Mouse (Mus musculus): ENCODE results near the gene Anxa6. TPM values are rescaled to one million over a fixed set of nuclear protein-coding genes. Genes with fewer than 3 reads are reported as not detected.

Anxa6 gene
- total and polyA plus RNA-seq, 2 experiments from 2014 or later = 71.3 to 86.0 TPM

GRCm38 (mm10) chr11:55032286-55032685 is 959 bp downstream of the Anxa6 start:
- Histone ChIP-seq H3K4me3 (ENCODE audit: low read length) (peak overlapping the region; percentile 58), H3K9ac (replicated peaks; ENCODE audit: low read length) (peak overlapping the region; percentile 9; the same call in 1 of the 2 replicates), H3K4me1 (ENCODE audit: insufficient read depth, low read length) (peaks cover 14% of the 10 kb centered on the region), H3K27ac (peak overlapping the region; percentile 49; the same call in 1 of the 2 replicates), H3K4me2 (ENCODE audit: low read depth, low read length) (peak overlapping the region; percentile 98), H3K27me3 (ENCODE audit: insufficient read depth, low read length) (no peaks in the 10 kb centered on the region), H3K9me3 (ENCODE audit: low read length) (no peaks in the 10 kb centered on the region), H3K36me3 (ENCODE audit: insufficient read depth, low read length) (no peaks in the 10 kb centered on the region)
- DNase-seq (ENCODE audit: low spot score) (no peak), ATAC-seq (no peak)
- TF ChIP-seq CTCF (IDR thresholded peaks at IDR 0.05; ENCODE audit: low read depth) = no peak
- 27% methylated on average over 5 of the region's 5 CpGs for WGBS

- H3K27ac ChIP-seq = peak overlapping the region; percentile 49; the same call in 1 of the 2 replicates
- no peaks in the 10 kb centered on the region for H3K27me3 ChIP-seq (ENCODE audit: insufficient read depth, low read length)
- no peaks in the 10 kb centered on the region for H3K36me3 ChIP-seq (ENCODE audit: insufficient read depth, low read length)
- 17% methylated on average over 1 of the region's 4 CpGs for WGBS
- DNase-seq (ENCODE audit: low spot score) = no peak
- peak overlapping the region; percentile 58 for H3K4me3 ChIP-seq (ENCODE audit: low read length)
- H3K4me1 ChIP-seq (ENCODE audit: insufficient read depth, low read length) = peaks cover 14% of the 10 kb centered on the region
- H3K9me3 ChIP-seq (ENCODE audit: low read length) = no peaks in the 10 kb centered on the region
- H3K9ac ChIP-seq (replicated peaks; ENCODE audit: low read length) = peak overlapping the region; percentile 9; the same call in 1 of the 2 replicates
- peak overlapping the region; percentile 98 for H3K4me2 ChIP-seq (ENCODE audit: low read depth, low read length)
- no peak for ATAC-seq
- TF ChIP-seq CTCF (IDR thresholded peaks at IDR 0.05; ENCODE audit: low read depth) = no peak
Observed at GRCm38 (mm10) chr11:55031991-55032280, 1.3 kb downstream of the Anxa6 start.

GRCm38 (mm10) chr11:55031211-55031990 is 1.8 kb downstream of the Anxa6 start:
- no peak for TF ChIP-seq CTCF (IDR thresholded peaks at IDR 0.05; ENCODE audit: low read depth)

GRCm38 (mm10) chr11:55028509-55028908 is 4.7 kb downstream of the Anxa6 start:
- WGBS = 55% methylated on average over 2 of the region's 2 CpGs
- ATAC-seq = no peak

More at GRCm38 (mm10) chr11:55031211-55031990, 1.8 kb downstream of the Anxa6 start:
- DNase-seq (ENCODE audit: low spot score) (no peak), ATAC-seq (0 out of 2 replicates have a peak, but pooled peaks have one; percentile 47)
- peaks cover 14% of the 10 kb centered on the region for H3K4me1 ChIP-seq (ENCODE audit: insufficient read depth, low read length)
- H3K27me3 ChIP-seq (ENCODE audit: insufficient read depth, low read length) = no peaks in the 10 kb centered on the region
- H3K4me2 ChIP-seq (ENCODE audit: low read depth, low read length) = peak overlapping the region; percentile 98
- WGBS = 40% methylated on average over 10 of the region's 10 CpGs
- H3K9ac ChIP-seq (replicated peaks; ENCODE audit: low read length) = peak overlapping the region; percentile 15; the same call in 1 of the 2 replicates
- peak overlapping the region; percentile 49; the same call in 1 of the 2 replicates for H3K27ac ChIP-seq
- no peaks in the 10 kb centered on the region for H3K9me3 ChIP-seq (ENCODE audit: low read length)
- peak overlapping the region; percentile 58 for H3K4me3 ChIP-seq (ENCODE audit: low read length)
- H3K36me3 ChIP-seq (ENCODE audit: insufficient read depth, low read length) = no peaks in the 10 kb centered on the region

GRCm38 (mm10) chr11:55027204-55027855 is 5.9 kb downstream of the Anxa6 start:
- H3K4me2 ChIP-seq (ENCODE audit: low read depth, low read length) = no peak overlapping the region
- peaks cover 36% of the 10 kb centered on the region for H3K4me1 ChIP-seq (ENCODE audit: insufficient read depth, low read length)
- H3K27ac ChIP-seq = no peak overlapping the region
- H3K27me3 ChIP-seq (ENCODE audit: insufficient read depth, low read length) = no peaks in the 10 kb centered on the region
- no peaks in the 10 kb centered on the region for H3K36me3 ChIP-seq (ENCODE audit: insufficient read depth, low read length)
- TF ChIP-seq CTCF (IDR thresholded peaks at IDR 0.05; ENCODE audit: low read depth) = no peak
- H3K9ac ChIP-seq (replicated peaks; ENCODE audit: low read length) = no peak overlapping the region
- no peaks in the 10 kb centered on the region for H3K9me3 ChIP-seq (ENCODE audit: low read length)
- DNase-seq (ENCODE audit: low spot score) (no peak), ATAC-seq (no peak)
- no peak overlapping the region for H3K4me3 ChIP-seq (ENCODE audit: low read length)
- WGBS = 72% methylated on average over 2 of the region's 2 CpGs

More at GRCm38 (mm10) chr11:55028509-55028908, 4.7 kb downstream of the Anxa6 start:
- Histone ChIP-seq H3K4me2 (ENCODE audit: low read depth, low read length) (no peak overlapping the region), H3K27ac (no peak overlapping the region), H3K27me3 (ENCODE audit: insufficient read depth, low read length) (no peaks in the 10 kb centered on the region), H3K9me3 (ENCODE audit: low read length) (no peaks in the 10 kb centered on the region), H3K9ac (replicated peaks; ENCODE audit: low read length) (no peak overlapping the region), H3K4me3 (ENCODE audit: low read length) (no peak overlapping the region), H3K4me1 (ENCODE audit: insufficient read depth, low read length) (peaks cover 25% of the 10 kb centered on the region), H3K36me3 (ENCODE audit: insufficient read depth, low read length) (no peaks in the 10 kb centered on the region)
- no peak for DNase-seq (ENCODE audit: low spot score)
- TF ChIP-seq CTCF (IDR thresholded peaks at IDR 0.05; ENCODE audit: low read depth) = no peak

- Histone ChIP-seq H3K36me3 (ENCODE audit: insufficient read depth, low read length) (no peaks in the 10 kb centered on the region), H3K4me3 (ENCODE audit: low read length) (no peak overlapping the region), H3K4me2 (ENCODE audit: low read depth, low read length) (no peak overlapping the region), H3K27me3 (ENCODE audit: insufficient read depth, low read length) (no peaks in the 10 kb centered on the region), H3K4me1 (ENCODE audit: insufficient read depth, low read length) (peaks cover 31% of the 10 kb centered on the region), H3K9me3 (ENCODE audit: low read length) (no peaks in the 10 kb centered on the region), H3K27ac (no peak overlapping the region), H3K9ac (replicated peaks; ENCODE audit: low read length) (no peak overlapping the region)
- WGBS = 56% methylated on average over 4 of the region's 4 CpGs
- no peak for TF ChIP-seq CTCF (IDR thresholded peaks at IDR 0.05; ENCODE audit: low read depth)
- ATAC-seq (no peak), DNase-seq (ENCODE audit: low spot score) (peak; percentile 58)
Observed at GRCm38 (mm10) chr11:55025896-55026295, 7.3 kb downstream of the Anxa6 start.

Measured in hindbrain, postnatal 0 days (tissue).